Mouse (Mus musculus): ENCODE results near the gene Strn.

The Strn gene

GRCm38 (mm10) chr17:78737096-78737495 lies at the start of gene Strn:
Strn (minus strand) TSS chr17:78737196.
- no peak for DNase-seq (ENCODE audit: low read depth)

- no peak for DNase-seq (ENCODE audit: low read depth)
These were observed 41.8 kb upstream of the Strn start for GRCm38 (mm10) chr17:78778765-78779164.

GRCm38 (mm10) chr17:78772317-78772716 lies 35.3 kb upstream of the Strn start:
- no peak for DNase-seq (ENCODE audit: low read depth)

- DNase-seq (ENCODE audit: low read depth), result no peak
These were observed 33.9 kb upstream of the Strn start for GRCm38 (mm10) chr17:78770932-78771331.

GRCm38 (mm10) chr17:78769341-78769740 lies 32.3 kb upstream of the Strn start:
- DNase-seq (ENCODE audit: low read depth), result no peak

- no peak for DNase-seq (ENCODE audit: low read depth)
These were observed 31.9 kb upstream of the Strn start for GRCm38 (mm10) chr17:78768937-78769336.

GRCm38 (mm10) chr17:78767546-78767945 lies 30.6 kb upstream of the Strn start:
- no peak for DNase-seq (ENCODE audit: low read depth)

GRCm38 (mm10) chr17:78766084-78766483 lies 29.1 kb upstream of the Strn start:
- DNase-seq (ENCODE audit: low read depth), result no peak

- DNase-seq (ENCODE audit: low read depth), result peak; percentile 17
These were observed 26.3 kb upstream of the Strn start for GRCm38 (mm10) chr17:78763272-78763671.

GRCm38 (mm10) chr17:78752938-78753655 lies 16.1 kb upstream of the Strn start:
- no peak for DNase-seq (ENCODE audit: low read depth)

- no peak for DNase-seq (ENCODE audit: low read depth)
These were observed 15.1 kb upstream of the Strn start for GRCm38 (mm10) chr17:78752064-78752463.

- DNase-seq (ENCODE audit: low read depth), result no peak
These were observed 11.4 kb upstream of the Strn start for GRCm38 (mm10) chr17:78748440-78748839.

- peak; percentile 48 for DNase-seq (ENCODE audit: low read depth)
These were observed 1.4 kb upstream of the Strn start for GRCm38 (mm10) chr17:78738416-78738815.

- DNase-seq (ENCODE audit: low read depth), result no peak
These were observed 775 bp upstream of the Strn start for GRCm38 (mm10) chr17:78737771-78738170.

- DNase-seq (ENCODE audit: low read depth), result peak; percentile 95
These were observed 465 bp downstream of the Strn start for GRCm38 (mm10) chr17:78736473-78736988.

GRCm38 (mm10) chr17:78735731-78736472 lies 1.1 kb downstream of the Strn start:
- peak; percentile 21 for DNase-seq (ENCODE audit: low read depth)

- DNase-seq (ENCODE audit: low read depth), result no peak
These were observed 2.2 kb downstream of the Strn start for GRCm38 (mm10) chr17:78734806-78735205.

- DNase-seq (ENCODE audit: low read depth), result no peak
These were observed 4.9 kb downstream of the Strn start for GRCm38 (mm10) chr17:78732056-78732455.

- DNase-seq (ENCODE audit: low read depth), result no peak
These were observed 10.1 kb downstream of the Strn start for GRCm38 (mm10) chr17:78726746-78727449.

- DNase-seq (ENCODE audit: low read depth), result no peak
These were observed 12.4 kb downstream of the Strn start for GRCm38 (mm10) chr17:78724461-78725055.

GRCm38 (mm10) chr17:78721690-78722089 lies 15.3 kb downstream of the Strn start:
- DNase-seq (ENCODE audit: low read depth), result no peak

GRCm38 (mm10) chr17:78719086-78719485 lies 17.9 kb downstream of the Strn start:
- DNase-seq (ENCODE audit: low read depth), result no peak
